Mouse (Mus musculus) heart, embryonic 13.5 days (tissue): ENCODE data around the gene Fkbp1b. TPM values are rescaled to one million over a fixed set of nuclear protein-coding genes. Genes with fewer than 3 reads are reported as not detected.
A peak's percentile ranks its signal among the peaks of the same experiment; 100 is the strongest.

ENCODE experiments used
- ATAC-seq: fragments of 200-750 bp; cut with Nextera tagmentation; 2 replicates; pipeline ENCODE4 v1.8.0; 2017; ENCODE audit warnings: moderate TSS enrichment; ENCODE audit not compliant: insufficient number of reproducible peaks, low FRiP score, low TSS enrichment; ENCODE audit errors: extremely low read depth
- H3K27ac ChIP-seq: fragments of 300-500 bp; sonication (generic); replicated peaks from 2 replicates; pipeline ENCODE4 v1.5.1; 2015; ENCODE audit warnings: moderate library complexity, mild to moderate bottlenecking, inconsistent platforms
- H3K27me3 ChIP-seq: fragments of 300-500 bp; sonication (generic); replicated peaks from 2 replicates; pipeline ENCODE4 v1.6.1; 2015; ENCODE audit warnings: mild to moderate bottlenecking, inconsistent platforms
- H3K36me3 ChIP-seq: fragments of 300-500 bp; sonication (generic); 2 replicates; pipeline ENCODE4 v1.6.1; 2015; ENCODE audit warnings: mild to moderate bottlenecking, inconsistent platforms
- H3K4me1 ChIP-seq: fragments of 300-500 bp; sonication (generic); 2 replicates; pipeline ENCODE4 v1.6.1; 2015; ENCODE audit warnings: inconsistent platforms
- H3K4me2 ChIP-seq: fragments of 300-500 bp; sonication (generic); 2 replicates; pipeline ENCODE4 v1.6.1; 2015; ENCODE audit warnings: inconsistent platforms, mild to moderate bottlenecking, moderate library complexity
- H3K4me3 ChIP-seq: fragments of 300-500 bp; sonication (generic); 2 replicates; pipeline ENCODE4 v1.5.1; 2015; ENCODE audit warnings: moderate library complexity, mild to moderate bottlenecking, inconsistent platforms
- H3K9ac ChIP-seq: fragments of 300-500 bp; sonication (generic); 2 replicates; pipeline ENCODE4 v1.6.1; 2015; ENCODE audit warnings: inconsistent platforms, mild to moderate bottlenecking, moderate library complexity
- H3K9me3 ChIP-seq: fragments of 300-500 bp; sonication (generic); 2 replicates; pipeline ENCODE4 v1.6.1; 2016; ENCODE audit warnings: inconsistent platforms
- WGBS: fragments of 180-500 bp; shearing (Covaris S2); methylation state at CpG from one replicate; pipeline ENCODE4 v1.1.7; 2015; ENCODE audit warnings: mixed read lengths; 5-methylcytosine and 5-hydroxymethylcytosine counted together
- polyA plus RNA-seq: library from polyadenylated mRNA; unstranded; fragments of >200 nt; fragmentation: Nextera tagmentation; extraction: Ambion mirVana; gene quantifications from 2 replicates; pipeline ENCODE4 v1.2.1, GENCODE M21; 2015

The Fkbp1b gene
- polyA plus RNA-seq, 1 experiment from 2014 or later, result 9.2 TPM

- H3K4me3 ChIP-seq, result peak overlapping the region; percentile 63
- peaks cover 28% of the 10 kb centered on the region for H3K4me1 ChIP-seq
- no peak for ATAC-seq
- under 1% methylated on average over 12 of the region's 12 CpGs for WGBS
- 0 out of 2 replicates have a peak, but pooled peaks cover 3% of the 10 kb centered on the region for H3K36me3 ChIP-seq
- peaks cover 12% of the 10 kb centered on the region for H3K27me3 ChIP-seq
- peak overlapping the region; percentile 80 for H3K4me2 ChIP-seq
- H3K27ac ChIP-seq, result peak overlapping the region; percentile 68
- no peaks in the 10 kb centered on the region for H3K9me3 ChIP-seq
- H3K9ac ChIP-seq, result peak overlapping the region; percentile 81
Observed at GRCm38 (mm10) chr12:4843741-4844140, 2.4 kb upstream of the Fkbp1b start.

GRCm38 (mm10) chr12:4842890-4843597, 1.7 kb upstream of the Fkbp1b start, which contains the start of gene Wdcp:
TSS of gene Wdcp (plus strand) at chr12:4843303.
- H3K27ac ChIP-seq, result peak within 1 kb of the TSS; percentile 68
- H3K4me1 ChIP-seq, result peaks cover 28% of the 10 kb centered on the region
- H3K4me3 ChIP-seq, result peak within 1 kb of the TSS; percentile 63
- H3K27me3 ChIP-seq, result peaks cover 12% of the 10 kb centered on the region
- no peaks in the 10 kb centered on the region for H3K36me3 ChIP-seq
- no peaks in the 10 kb centered on the region for H3K9me3 ChIP-seq
- H3K4me2 ChIP-seq, result peak within 1 kb of the TSS; percentile 94
- WGBS, result under 1% methylated on average over 30 of the region's 30 CpGs
- peak within 1 kb of the TSS; percentile 81 for H3K9ac ChIP-seq
- peak; percentile 85 for ATAC-seq

- Histone ChIP-seq H3K27ac (no peak overlapping the region), H3K4me2 (peak overlapping the region; percentile 94; the same call in 1 of the 2 replicates), H3K9ac (no peak overlapping the region), H3K4me1 (peaks cover 28% of the 10 kb centered on the region), H3K9me3 (no peaks in the 10 kb centered on the region), H3K27me3 (peaks cover 12% of the 10 kb centered on the region), H3K4me3 (peak overlapping the region; percentile 4; the same call in 1 of the 2 replicates), H3K36me3 (no peaks in the 10 kb centered on the region)
- ATAC-seq, result no peak
- WGBS, result 84% methylated on average over 8 of the region's 8 CpGs
Observed at GRCm38 (mm10) chr12:4842456-4842855, 1.1 kb upstream of the Fkbp1b start.

GRCm38 (mm10) chr12:4840741-4841140, 650 bp downstream of the Fkbp1b start:
- no peak overlapping the region for H3K27ac ChIP-seq
- WGBS, result 2% methylated on average over 11 of the region's 11 CpGs
- H3K4me2 ChIP-seq, result peak overlapping the region; percentile 94
- peaks cover 12% of the 10 kb centered on the region for H3K27me3 ChIP-seq
- peak overlapping the region; percentile 85 for H3K4me3 ChIP-seq
- no peak for ATAC-seq
- H3K36me3 ChIP-seq, result no peaks in the 10 kb centered on the region
- H3K9ac ChIP-seq, result peak overlapping the region; percentile 84
- H3K4me1 ChIP-seq, result peaks cover 28% of the 10 kb centered on the region
- no peaks in the 10 kb centered on the region for H3K9me3 ChIP-seq

- 52% methylated on average over 6 of the region's 6 CpGs for WGBS
- Histone ChIP-seq H3K27me3 (peaks cover 12% of the 10 kb centered on the region), H3K4me3 (peak overlapping the region; percentile 85; the same call in 1 of the 2 replicates), H3K27ac (no peak overlapping the region), H3K4me2 (peak overlapping the region; percentile 94), H3K9me3 (no peaks in the 10 kb centered on the region), H3K9ac (no peak overlapping the region), H3K36me3 (no peaks in the 10 kb centered on the region), H3K4me1 (peaks cover 28% of the 10 kb centered on the region)
- no peak for ATAC-seq
Observed at GRCm38 (mm10) chr12:4840010-4840409, 1.4 kb downstream of the Fkbp1b start.

- H3K4me3 ChIP-seq, result no peak overlapping the region
- no peak for ATAC-seq
- H3K4me2 ChIP-seq, result no peak overlapping the region
- H3K36me3 ChIP-seq, result peaks cover 12% of the 10 kb centered on the region
- WGBS, result 40% methylated on average over 4 of the region's 4 CpGs
- no peak overlapping the region for H3K9ac ChIP-seq
- no peak overlapping the region for H3K27ac ChIP-seq
- no peaks in the 10 kb centered on the region for H3K9me3 ChIP-seq
- peaks cover 12% of the 10 kb centered on the region for H3K27me3 ChIP-seq
- peaks cover 13% of the 10 kb centered on the region for H3K4me1 ChIP-seq
Observed at GRCm38 (mm10) chr12:4836959-4837358, 4.4 kb downstream of the Fkbp1b start.

- H3K36me3 ChIP-seq, result peaks cover 84% of the 10 kb centered on the region
Observed at GRCm38 (mm10) chr12:4827256-4827655, 14.1 kb downstream of the Fkbp1b start.

GRCm38 (mm10) chr12:4817361-4818101, 23.9 kb downstream of the Fkbp1b start, which contains the start of gene Sf3b6:
TSS of gene Sf3b6 (plus strand) at chr12:4817544.
- no peaks in the 10 kb centered on the region for H3K9me3 ChIP-seq
- ATAC-seq, result peak; percentile 96
- WGBS, result under 1% methylated on average over 49 of the region's 49 CpGs
- H3K27ac ChIP-seq, result peak within 1 kb of the TSS; percentile 92
- peak within 1 kb of the TSS; percentile 89 for H3K4me2 ChIP-seq
- H3K27me3 ChIP-seq, result no peaks in the 10 kb centered on the region
- H3K4me3 ChIP-seq, result peak within 1 kb of the TSS; percentile 89
- peaks cover 21% of the 10 kb centered on the region for H3K4me1 ChIP-seq
- peaks cover 25% of the 10 kb centered on the region for H3K36me3 ChIP-seq
- peak within 1 kb of the TSS; percentile 89 for H3K9ac ChIP-seq

More at GRCm38 (mm10) chr12:4827256-4827655, 14.1 kb downstream of the Fkbp1b start:
- no peak overlapping the region for H3K27ac ChIP-seq
- H3K4me3 ChIP-seq, result no peak overlapping the region
- 75% methylated on average over 3 of the region's 3 CpGs for WGBS
- no peaks in the 10 kb centered on the region for H3K9me3 ChIP-seq
- no peaks in the 10 kb centered on the region for H3K27me3 ChIP-seq
- H3K4me2 ChIP-seq, result no peak overlapping the region
- H3K9ac ChIP-seq, result no peak overlapping the region
- no peaks in the 10 kb centered on the region for H3K4me1 ChIP-seq
- no peak for ATAC-seq

GRCm38 (mm10) chr12:4816680-4817360, 24.6 kb downstream of the Fkbp1b start:
- Histone ChIP-seq H3K27me3 (no peaks in the 10 kb centered on the region), H3K4me3 (peak overlapping the region; percentile 89), H3K9me3 (no peaks in the 10 kb centered on the region), H3K4me2 (peak overlapping the region; percentile 85), H3K27ac (peak overlapping the region; percentile 92), H3K36me3 (peaks cover 18% of the 10 kb centered on the region), H3K4me1 (peaks cover 21% of the 10 kb centered on the region), H3K9ac (peak overlapping the region; percentile 89)
- WGBS, result 7% methylated on average over 24 of the region's 24 CpGs
- no peak for ATAC-seq

- no peak overlapping the region for H3K27ac ChIP-seq
- no peaks in the 10 kb centered on the region for H3K36me3 ChIP-seq
- H3K4me3 ChIP-seq, result no peak overlapping the region
- no peak overlapping the region for H3K4me2 ChIP-seq
- 83% methylated on average over 4 of the region's 4 CpGs for WGBS
- peaks cover 16% of the 10 kb centered on the region for H3K4me1 ChIP-seq
- ATAC-seq, result no peak
- no peak overlapping the region for H3K9ac ChIP-seq
- no peaks in the 10 kb centered on the region for H3K27me3 ChIP-seq
- H3K9me3 ChIP-seq, result peaks cover 7% of the 10 kb centered on the region
Observed at GRCm38 (mm10) chr12:4813636-4814035, 27.8 kb downstream of the Fkbp1b start.

GRCm38 (mm10) chr12:4811705-4812104, 29.7 kb downstream of the Fkbp1b start:
- ATAC-seq, result no peak
- Histone ChIP-seq H3K27me3 (no peaks in the 10 kb centered on the region), H3K36me3 (no peaks in the 10 kb centered on the region), H3K9me3 (peaks cover 7% of the 10 kb centered on the region), H3K9ac (no peak overlapping the region), H3K27ac (no peak overlapping the region), H3K4me1 (peaks cover 6% of the 10 kb centered on the region), H3K4me2 (no peak overlapping the region), H3K4me3 (no peak overlapping the region)
- WGBS, result 51% methylated on average over 3 of the region's 3 CpGs
